Mouse (Mus musculus) kidney, postnatal 4 days (tissue): ENCODE measurements at regions not wholly inside any gene's neighbourhood (a gene's known extent, or its start where the extent isn't known, plus 50 kb on each side); places are given as distances from the start of the nearest gene placed in this dataset.
A peak's percentile ranks its signal among the peaks of the same experiment; 100 is the strongest.

Experiments
- DNase-seq, 2 experiments: peaks; one replicate each; pipeline ENCODE4 v3.0.0; 2021; ENCODE audit warnings: mixed read lengths in 2 of 2

- no peak for DNase-seq
Measured at GRCm38 (mm10) chr11:84637268-84637667, 111.9 kb upstream of the Lhx1 start.

GRCm38 (mm10) chr11:84634990-84635389 lies 109.7 kb upstream of the Lhx1 start:
- no peak for DNase-seq

DNA sequence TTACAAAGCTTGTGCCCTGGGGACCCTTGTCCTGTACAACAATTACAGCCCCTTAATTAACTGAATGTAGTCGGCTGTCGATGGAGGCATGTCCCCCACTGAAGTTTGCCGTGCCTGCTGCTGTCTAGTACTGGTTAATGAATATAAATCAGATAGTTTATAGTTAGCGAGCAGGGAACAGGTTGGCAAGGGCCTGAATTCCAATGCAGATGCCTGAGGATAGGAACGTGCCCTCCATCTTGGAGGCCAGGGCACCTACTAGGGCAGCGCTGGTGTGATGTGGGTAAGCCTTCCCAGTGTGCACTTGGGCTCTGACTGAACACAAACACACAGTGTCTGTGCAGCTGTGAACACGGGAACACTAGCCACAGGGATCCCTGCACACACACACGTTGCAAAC lies 108.0 kb upstream of the Lhx1 start:
- DNase-seq: peak; percentile 32 to 57

DNA sequence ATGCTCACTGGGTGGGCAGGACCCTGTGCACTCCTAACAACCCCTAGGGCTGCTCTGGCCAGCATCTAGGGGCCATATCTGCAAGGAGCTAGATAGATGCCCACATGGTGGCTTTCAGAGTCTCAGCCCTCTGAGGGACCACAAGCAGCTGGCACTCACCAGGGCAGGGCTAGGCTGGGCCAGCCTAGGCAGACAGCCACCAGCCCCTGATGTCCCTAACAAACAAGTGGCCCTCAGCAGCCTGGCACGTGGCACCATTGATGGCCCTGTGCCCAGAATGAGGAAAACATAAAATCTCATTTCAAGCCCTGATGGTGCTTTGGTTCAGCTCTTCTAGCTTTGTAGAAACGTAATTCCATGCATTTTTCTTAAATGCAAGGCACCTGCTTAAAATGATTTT lies 102.8 kb upstream of the Lhx1 start:
- peak; percentile 37 to 57 for DNase-seq

DNA sequence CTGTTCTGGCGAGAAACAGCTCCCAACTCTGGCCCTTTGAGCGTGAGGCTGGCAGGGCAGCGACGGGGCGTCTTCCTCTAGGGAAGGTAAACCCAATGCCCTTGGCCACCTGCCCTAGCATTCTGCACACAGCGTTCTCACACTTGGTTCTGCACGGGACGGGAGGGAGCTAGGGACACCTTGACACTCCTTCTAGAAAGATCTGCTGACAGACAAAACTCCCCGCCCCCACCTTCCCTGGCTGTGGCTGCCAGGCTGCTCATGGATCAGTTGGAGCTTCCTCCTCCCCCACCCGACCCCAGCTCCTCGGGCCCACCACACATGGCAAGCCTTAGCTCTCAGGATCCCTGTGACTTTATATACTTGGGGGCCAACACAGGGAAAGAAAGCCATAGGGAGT lies 102.3 kb upstream of the Lhx1 start:
- no peak for DNase-seq

DNA sequence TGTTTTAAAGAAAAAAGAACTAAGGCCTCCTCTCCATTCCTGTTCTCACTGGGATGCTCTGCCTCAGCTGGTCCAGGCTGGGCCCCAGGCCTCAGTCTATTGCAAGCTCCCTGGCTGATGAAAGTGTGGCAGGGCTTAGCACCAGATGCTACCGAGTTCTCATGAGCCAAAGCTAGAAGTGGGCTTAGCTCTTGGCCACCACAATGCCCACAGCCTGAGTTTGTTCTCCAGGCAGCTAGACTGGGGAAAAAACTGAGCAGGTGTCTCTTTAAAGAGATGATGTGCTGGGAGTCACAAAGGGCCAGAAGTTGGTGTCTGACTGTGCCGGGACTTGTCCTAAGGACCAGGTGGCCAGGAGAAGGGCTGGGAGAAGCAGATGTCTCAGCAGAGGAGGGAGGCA lies 101.9 kb upstream of the Lhx1 start:
- no peak for DNase-seq

DNA sequence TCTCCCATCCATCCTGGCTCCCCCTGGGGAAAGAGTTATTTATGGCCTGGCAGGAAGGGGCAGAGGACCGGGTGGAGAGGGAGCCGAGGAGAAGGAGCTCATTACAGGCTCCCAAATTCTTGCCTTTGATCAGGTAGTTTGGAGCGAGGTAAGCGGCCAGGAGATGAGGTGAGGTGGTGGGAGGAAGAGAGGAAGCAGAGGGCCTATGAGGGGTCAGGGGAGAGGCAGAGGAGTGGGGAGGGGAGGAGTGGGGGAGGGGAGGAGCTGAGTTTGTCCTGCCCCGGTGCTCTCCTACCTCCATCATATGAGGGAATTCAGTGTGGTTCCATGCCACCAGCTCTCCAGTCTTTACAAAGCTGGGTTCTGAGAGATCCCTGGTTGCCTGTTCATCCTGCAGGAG lies 98.8 kb upstream of the Lhx1 start:
- DNase-seq: peak; percentile 17 to 27

- no peak for DNase-seq
Measured at GRCm38 (mm10) chr11:84619713-84620112, 94.4 kb upstream of the Lhx1 start.

DNA sequence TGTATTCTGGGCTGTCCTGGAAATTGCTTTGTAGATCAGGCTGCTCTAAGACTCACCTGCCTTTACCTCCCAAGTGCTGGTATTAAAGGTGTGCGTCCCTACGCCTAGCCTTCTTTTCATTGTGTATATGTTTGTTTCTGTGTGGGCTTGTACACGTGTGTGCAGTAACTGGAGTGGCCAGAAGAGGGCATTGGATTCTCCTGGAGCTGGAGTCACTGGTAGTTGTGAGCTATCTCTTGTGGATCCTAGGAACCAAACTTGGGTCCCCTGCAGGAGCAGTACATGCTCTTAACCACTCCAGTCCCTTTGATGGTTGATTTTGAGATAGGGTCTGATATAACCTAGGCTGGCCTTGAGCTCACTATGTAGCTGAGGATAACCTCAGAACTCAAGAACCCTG lies 93.2 kb upstream of the Lhx1 start:
- no peak for DNase-seq

GRCm38 (mm10) chr11:84612982-84613720 lies 87.8 kb upstream of the Lhx1 start:
- no peak for DNase-seq

- peak; percentile 32 to 48 for DNase-seq
Measured at GRCm38 (mm10) chr11:84611625-84611879, 86.2 kb upstream of the Lhx1 start.

DNA sequence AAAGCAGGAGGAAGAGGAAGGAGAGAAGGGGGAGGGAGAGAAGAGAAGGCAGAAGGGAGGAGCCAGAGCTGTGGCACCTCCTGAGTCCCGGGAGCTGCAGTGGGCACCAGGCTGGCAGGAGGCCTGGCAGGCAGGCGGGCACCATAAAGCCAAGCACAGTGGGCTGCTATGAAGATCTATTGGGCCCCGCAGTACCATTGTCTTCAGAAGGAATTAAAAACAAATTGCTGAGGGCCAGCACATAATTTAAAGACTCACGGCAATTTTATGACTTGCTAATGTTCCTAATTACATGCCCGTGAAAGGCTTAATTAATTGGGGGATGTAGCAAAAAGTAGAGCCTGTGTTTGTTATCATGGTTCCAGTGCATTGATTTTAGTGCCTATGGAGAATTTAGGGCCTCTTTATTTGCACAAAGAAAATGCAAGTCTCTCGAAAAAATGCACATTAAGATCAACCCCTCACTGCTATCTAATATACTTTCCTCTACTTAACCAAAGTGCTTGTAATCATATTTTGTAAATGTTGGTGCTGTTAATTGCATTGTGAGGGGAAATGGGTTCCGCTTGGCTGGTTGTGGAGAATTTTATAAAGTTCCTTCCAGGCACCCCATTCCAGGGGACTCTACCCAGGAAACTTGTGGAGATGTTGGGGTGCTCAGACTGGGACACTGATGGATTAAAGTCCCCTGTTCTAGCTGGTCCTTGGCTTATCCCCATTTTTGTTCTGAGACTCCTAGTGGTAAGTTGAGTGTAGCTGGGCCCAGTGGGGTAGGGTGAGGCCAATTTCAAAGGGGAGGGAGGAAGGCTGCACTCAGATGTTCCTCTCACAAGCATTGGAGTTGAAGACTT lies 85.7 kb upstream of the Lhx1 start:
- DNase-seq: no peak

DNA sequence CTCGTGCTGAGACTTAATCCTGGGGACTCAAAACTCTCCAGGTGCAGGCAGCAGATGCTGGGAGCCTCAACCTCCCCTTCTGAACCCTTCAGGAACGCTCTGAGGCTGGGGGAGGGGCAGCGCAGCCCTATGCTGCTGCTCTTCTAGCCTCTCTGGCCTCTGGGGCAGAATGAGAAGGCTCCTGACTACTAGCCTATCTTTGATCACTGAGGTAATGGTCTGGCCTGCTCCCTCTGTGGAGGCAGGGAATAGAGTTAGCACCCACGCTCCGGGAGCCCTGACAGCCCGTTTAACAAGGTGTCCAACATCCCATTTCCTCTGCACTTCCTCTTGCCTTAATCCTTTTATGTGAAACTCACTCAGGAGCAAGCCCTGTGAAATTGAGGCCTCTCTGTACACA lies 79.4 kb upstream of the Lhx1 start:
- DNase-seq: no peak

GRCm38 (mm10) chr11:84599267-84599841 lies 74.0 kb upstream of the Lhx1 start:
- DNase-seq: peak; percentile 30 to 40

DNA sequence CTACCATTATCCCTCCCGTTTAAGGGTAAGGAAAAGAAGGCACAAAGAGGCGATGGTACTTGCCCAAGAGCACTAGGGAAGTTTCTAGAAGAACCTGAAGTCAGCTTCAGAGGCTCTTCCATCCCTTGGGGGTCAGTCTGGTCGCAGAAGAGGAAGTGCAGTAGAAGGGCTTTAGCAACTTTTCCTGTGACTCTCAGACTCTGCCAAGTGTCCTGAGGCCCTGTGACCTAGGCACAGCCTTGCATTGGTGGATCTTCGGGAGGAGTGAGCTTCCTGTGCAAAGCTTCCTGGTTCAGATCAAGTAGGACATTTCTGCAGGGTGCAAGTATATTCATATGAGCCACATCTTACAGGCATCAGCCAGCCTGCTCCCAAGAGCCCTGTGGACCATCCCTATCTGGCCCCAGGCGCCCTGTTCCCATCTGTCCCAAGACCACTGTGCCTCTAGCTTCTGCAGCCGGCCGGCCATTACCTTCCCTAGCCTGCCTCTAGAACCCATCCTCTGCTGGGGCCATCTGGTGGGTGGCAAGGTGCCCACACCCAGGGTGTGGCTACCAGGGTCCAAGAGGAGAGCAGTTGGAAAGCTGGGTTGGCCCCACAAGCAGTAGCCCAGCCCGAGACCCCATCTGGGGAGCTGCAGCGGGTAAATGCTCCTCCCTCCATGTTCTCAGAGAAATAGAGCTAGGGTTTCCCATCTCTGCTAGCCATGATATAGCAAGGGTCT lies 72.4 kb upstream of the Lhx1 start:
- no peak for DNase-seq

- no peak for DNase-seq
Measured at GRCm38 (mm10) chr11:84592715-84593339, 67.5 kb upstream of the Lhx1 start.

DNA sequence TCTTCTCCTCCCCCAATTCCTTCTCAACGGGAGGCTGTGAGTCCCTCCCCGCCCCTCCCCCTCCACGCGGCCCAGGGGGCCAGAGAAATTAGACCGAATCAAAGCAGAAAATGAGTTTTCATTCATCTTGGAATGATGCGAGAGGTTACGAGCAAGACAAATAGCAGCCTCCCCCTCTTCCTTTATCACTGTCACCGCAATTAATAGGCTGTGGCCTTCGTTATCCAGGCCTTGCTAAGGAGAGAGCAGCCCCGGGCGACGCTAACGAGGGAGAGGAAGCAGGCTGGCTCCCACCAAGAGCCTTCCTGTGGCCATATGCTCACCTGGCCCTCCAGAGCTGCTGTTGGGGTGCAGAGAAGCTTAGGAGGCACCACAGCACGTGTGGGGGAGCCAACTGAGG lies 61.8 kb upstream of the Lhx1 start:
- no peak for DNase-seq

- DNase-seq: no peak
Measured at GRCm38 (mm10) chr11:84585626-84586025, 60.3 kb upstream of the Lhx1 start.

DNA sequence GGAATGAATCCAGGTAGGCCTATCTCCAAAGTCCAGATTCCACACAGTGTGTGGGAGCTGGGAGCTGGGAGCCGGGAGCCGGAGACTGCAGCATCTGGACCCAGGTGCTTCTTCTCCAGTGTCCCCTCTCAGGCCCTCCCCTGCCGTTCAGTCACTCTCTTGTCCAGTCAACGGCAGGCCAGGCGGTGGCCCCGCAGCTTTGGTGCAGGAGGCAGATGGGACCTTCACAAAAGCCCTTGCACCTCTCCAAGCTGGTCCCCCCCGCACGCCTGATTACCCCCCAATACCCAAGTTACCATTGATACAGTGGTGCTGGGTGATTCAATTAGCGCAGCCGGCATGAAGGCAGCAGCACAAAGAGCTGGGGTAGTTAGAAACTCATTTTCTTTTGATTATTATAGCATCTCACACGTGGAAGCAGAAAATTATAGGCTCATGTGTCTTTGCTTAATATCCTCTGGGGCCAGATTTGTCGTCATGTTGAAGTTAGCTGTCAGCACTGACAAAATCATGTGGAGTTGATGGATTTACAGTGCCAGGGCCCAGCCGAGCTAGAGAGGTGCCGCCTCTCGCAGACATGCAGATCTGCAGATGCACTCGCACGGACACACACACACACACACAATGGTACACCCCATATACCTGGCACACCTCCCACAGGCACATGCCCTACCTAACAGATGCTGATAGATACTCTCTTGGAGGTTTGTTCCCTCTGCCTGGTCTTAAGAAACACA lies 53.6 kb upstream of the Lhx1 start:
- DNase-seq: no peak
